Mouse (Mus musculus) erythroblast, embryonic 14.5 days (primary cell): Measurements from ENCODE around the gene Lmbrd1. TPM values are rescaled to one million over a fixed set of nuclear protein-coding genes. Genes with fewer than 3 reads are reported as not detected.

ENCODE experiments used
- H3K27me3 ChIP-seq: 2 replicates; pipeline ENCODE4 v1.6.1; 2012; ENCODE audit warnings: inconsistent platforms; ENCODE audit not compliant: control insufficient read depth
- H3K36me3 ChIP-seq: 2 replicates; pipeline ENCODE4 v1.6.1; 2012; ENCODE audit warnings: mild to moderate bottlenecking, inconsistent platforms; ENCODE audit not compliant: control insufficient read depth
- H3K4me1 ChIP-seq: 2 replicates; pipeline ENCODE4 v1.6.1; 2012; ENCODE audit warnings: inconsistent platforms; ENCODE audit not compliant: control insufficient read depth
- H3K4me3 ChIP-seq: replicated peaks from 2 replicates; pipeline ENCODE3; 2012; ENCODE audit warnings: moderate library complexity, mild to moderate bottlenecking, inconsistent platforms
- H3K9me3 ChIP-seq: 2 replicates; pipeline ENCODE4 v1.6.1; 2012; ENCODE audit warnings: low read length, inconsistent platforms, mixed read lengths; ENCODE audit not compliant: control insufficient read depth
- GATA1 ChIP-seq: IDR thresholded peaks from 2 replicates; pipeline ENCODE4 v1.6.1; 2012; ENCODE audit warnings: low read length, inconsistent platforms, mixed read lengths
- TAL1 ChIP-seq: IDR thresholded peaks from 3 replicates; pipeline ENCODE4 v1.6.1; 2012; ENCODE audit warnings: low read length, inconsistent platforms, mixed read lengths
- polyA plus RNA-seq: library from polyadenylated mRNA; stranded (reverse); fragments of >175 nt; gene quantifications from 2 replicates; pipeline ENCODE4 v1.2.3, GENCODE M21; 2012

The Lmbrd1 gene
- polyA plus RNA-seq, 1 experiment = 0.02 TPM

- Histone ChIP-seq H3K4me1 (peaks cover 24% of the 10 kb centered on the region), H3K4me3 (peak overlapping the region; percentile 72), H3K27me3 (no peaks in the 10 kb centered on the region), H3K9me3 (no peaks in the 10 kb centered on the region; the same call in 1 of the 2 replicates), H3K36me3 (no peaks in the 10 kb centered on the region)
- TF ChIP-seq TAL1 = no peak
- TF ChIP-seq GATA1 = no peak
Observed at GRCm38 (mm10) chr1:24679071-24679470, 641 bp downstream of the Lmbrd1 start.

DNA sequence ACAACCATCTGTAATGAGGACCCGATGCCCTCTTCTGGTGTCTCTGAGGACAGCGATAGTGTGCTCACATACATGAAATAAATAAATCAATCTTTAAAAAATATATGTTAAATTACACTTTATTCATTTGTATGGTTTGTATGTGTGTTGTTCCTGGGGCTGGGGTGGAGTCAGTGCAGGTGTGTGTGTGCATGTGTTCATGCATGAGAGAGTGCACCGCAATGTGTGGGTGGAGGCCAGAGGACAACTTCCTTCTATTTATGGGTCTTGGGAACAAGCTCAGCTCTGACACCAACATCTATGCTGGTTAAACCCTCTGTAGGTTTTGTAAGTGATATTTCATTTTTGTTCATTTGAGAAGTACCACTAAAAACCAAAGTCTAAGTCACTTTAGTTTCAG lies 2.6 kb downstream of the Lmbrd1 start:
- no peak overlapping the region for H3K4me3 ChIP-seq
- H3K4me1 ChIP-seq = peaks cover 24% of the 10 kb centered on the region
- TF ChIP-seq TAL1 = no peak
- TF ChIP-seq GATA1 = no peak
- no peaks in the 10 kb centered on the region; the same call in 1 of the 2 replicates for H3K9me3 ChIP-seq
- H3K27me3 ChIP-seq = no peaks in the 10 kb centered on the region
- H3K36me3 ChIP-seq = peaks cover 3% of the 10 kb centered on the region

GRCm38 (mm10) chr1:24681946-24682345 lies 3.5 kb downstream of the Lmbrd1 start:
- no peaks in the 10 kb centered on the region for H3K9me3 ChIP-seq
- peaks cover 24% of the 10 kb centered on the region for H3K4me1 ChIP-seq
- no peaks in the 10 kb centered on the region for H3K27me3 ChIP-seq
- TF ChIP-seq GATA1 (no peak), TAL1 (no peak)
- H3K36me3 ChIP-seq = peaks cover 3% of the 10 kb centered on the region
- no peak overlapping the region for H3K4me3 ChIP-seq

DNA sequence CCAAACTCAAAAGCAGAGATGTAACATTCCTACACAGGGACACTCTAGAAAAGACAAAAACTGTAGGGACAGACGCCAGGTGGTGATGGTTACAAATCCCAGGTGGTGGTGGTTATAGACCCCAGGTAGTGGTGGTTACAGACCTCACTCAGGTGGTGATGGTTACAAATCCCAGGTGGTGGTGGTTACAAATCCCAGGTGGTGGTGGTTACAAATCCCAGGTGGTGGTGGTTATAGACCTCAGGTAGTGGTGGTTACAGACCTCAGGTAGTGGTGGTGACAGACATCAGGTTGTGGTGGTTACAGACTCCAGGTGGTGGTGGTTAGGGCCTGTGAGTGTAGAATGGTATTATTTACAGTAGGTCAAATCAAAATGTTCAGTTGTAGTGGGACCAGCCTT lies 5.5 kb downstream of the Lmbrd1 start:
- TF ChIP-seq GATA1 (no peak), TAL1 (no peak)
- Histone ChIP-seq H3K36me3 (peaks cover 3% of the 10 kb centered on the region), H3K27me3 (no peaks in the 10 kb centered on the region), H3K4me3 (no peak overlapping the region), H3K4me1 (peaks cover 11% of the 10 kb centered on the region), H3K9me3 (no peaks in the 10 kb centered on the region)

- TF ChIP-seq TAL1 (no peak), GATA1 (no peak)
- no peaks in the 10 kb centered on the region for H3K27me3 ChIP-seq
- no peak overlapping the region for H3K4me3 ChIP-seq
Observed at GRCm38 (mm10) chr1:24685606-24686005, 7.2 kb downstream of the Lmbrd1 start.

GRCm38 (mm10) chr1:24686235-24687021 lies 8.0 kb downstream of the Lmbrd1 start:
- TF ChIP-seq TAL1 (no peak), GATA1 (no peak)
- no peaks in the 10 kb centered on the region for H3K9me3 ChIP-seq

More at GRCm38 (mm10) chr1:24685606-24686005, 7.2 kb downstream of the Lmbrd1 start:
- H3K4me1 ChIP-seq = peaks cover 3% of the 10 kb centered on the region
- peaks cover 3% of the 10 kb centered on the region for H3K36me3 ChIP-seq
- no peaks in the 10 kb centered on the region for H3K9me3 ChIP-seq

DNA sequence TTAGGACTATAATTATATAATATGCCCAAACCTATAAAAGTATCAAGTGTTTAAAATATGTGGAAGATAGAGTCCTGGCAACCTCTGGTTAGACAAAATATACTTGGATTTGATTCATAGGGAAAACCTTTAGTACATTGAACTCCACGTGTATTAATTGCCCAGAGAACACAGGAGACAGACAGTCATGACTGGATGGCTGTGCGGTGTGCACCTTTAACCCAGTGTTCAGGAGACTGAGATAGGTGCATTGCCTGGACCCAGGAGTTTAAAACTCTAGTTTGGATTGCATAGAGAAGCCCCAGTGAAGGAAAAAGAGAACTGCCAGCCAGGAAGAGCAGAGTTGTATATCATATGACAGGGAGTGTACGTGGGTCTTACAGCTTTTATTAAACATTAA lies 19.2 kb downstream of the Lmbrd1 start:
- H3K4me1 ChIP-seq = peaks cover 10% of the 10 kb centered on the region
- no peaks in the 10 kb centered on the region for H3K9me3 ChIP-seq
- peaks cover 4% of the 10 kb centered on the region for H3K36me3 ChIP-seq
- no peak for TF ChIP-seq GATA1
- no peaks in the 10 kb centered on the region for H3K27me3 ChIP-seq
- no peak overlapping the region for H3K4me3 ChIP-seq

More at GRCm38 (mm10) chr1:24686235-24687021, 8.0 kb downstream of the Lmbrd1 start:
- Histone ChIP-seq H3K36me3 (peaks cover 3% of the 10 kb centered on the region), H3K4me1 (peaks cover 3% of the 10 kb centered on the region), H3K27me3 (no peaks in the 10 kb centered on the region), H3K4me3 (no peak overlapping the region)

- H3K4me3 ChIP-seq = no peak overlapping the region
- peaks cover 10% of the 10 kb centered on the region for H3K4me1 ChIP-seq
- no peaks in the 10 kb centered on the region for H3K36me3 ChIP-seq
- H3K27me3 ChIP-seq = no peaks in the 10 kb centered on the region
- no peaks in the 10 kb centered on the region for H3K9me3 ChIP-seq
- no peak for TF ChIP-seq GATA1
- no peak for TF ChIP-seq TAL1
Observed at GRCm38 (mm10) chr1:24698146-24698880, 19.9 kb downstream of the Lmbrd1 start.

DNA sequence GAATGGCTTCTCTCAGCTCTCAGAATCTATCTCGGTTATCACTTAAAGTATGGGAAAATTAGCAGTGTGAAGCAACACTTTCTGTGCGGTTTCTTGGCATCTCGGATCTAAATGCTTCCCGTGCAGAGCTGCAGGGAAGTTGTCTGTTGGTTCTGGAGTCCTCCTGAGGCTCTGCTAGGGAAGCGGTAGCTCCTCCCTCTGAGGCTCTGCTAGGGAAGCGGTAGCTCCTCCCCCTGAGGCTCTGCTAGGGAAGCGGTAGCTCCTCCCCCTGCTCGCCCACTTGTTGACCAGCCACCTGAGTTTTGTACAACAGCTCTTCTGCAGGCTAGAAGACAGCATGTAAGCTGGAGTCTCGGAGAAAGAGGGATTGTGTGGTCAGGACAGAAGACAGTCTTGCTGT lies 20.9 kb downstream of the Lmbrd1 start:
- TF ChIP-seq TAL1 = no peak
- no peak for TF ChIP-seq GATA1
- Histone ChIP-seq H3K9me3 (no peaks in the 10 kb centered on the region), H3K4me3 (no peak overlapping the region), H3K36me3 (no peaks in the 10 kb centered on the region), H3K27me3 (no peaks in the 10 kb centered on the region), H3K4me1 (peaks cover 10% of the 10 kb centered on the region)
